Mouse (Mus musculus): ENCODE measurements around the gene Ambp.

GRCm38 (mm10) chr4:63191641-63192040 lies 37.0 kb upstream of the Ambp start:
- TF ChIP-seq CTCF (IDR thresholded peaks at IDR 0.05; ENCODE audit: low read depth) (no peak), EP300 (IDR thresholded peaks at IDR 0.05; ENCODE audit: low read depth) (no peak)

Data from liver, embryonic 14.5 days (tissue).